Mouse (Mus musculus) heart, embryonic 15.5 days (tissue): ENCODE results near the gene Eef2k. TPM values are rescaled to one million over a fixed set of nuclear protein-coding genes. Genes with fewer than 3 reads are reported as not detected.

Experiments used
- ATAC-seq: fragments of 200-750 bp; cut with Nextera tagmentation; replicated peaks from 2 replicates; pipeline ENCODE4 v1.8.0; 2017; ENCODE audit warnings: low read depth, moderate TSS enrichment; ENCODE audit not compliant: insufficient number of reproducible peaks, insufficient read depth, low FRiP score
- H3K27ac ChIP-seq: fragments of 300-500 bp; sonication (generic); 2 replicates; pipeline ENCODE4 v1.5.1; 2015; ENCODE audit warnings: mild to moderate bottlenecking, inconsistent platforms
- H3K27me3 ChIP-seq: fragments of 300-500 bp; sonication (generic); 2 replicates; pipeline ENCODE4 v1.6.1; 2015; ENCODE audit warnings: inconsistent platforms
- H3K36me3 ChIP-seq: fragments of 300-500 bp; sonication (generic); 2 replicates; pipeline ENCODE4 v1.6.1; 2015; ENCODE audit warnings: mild to moderate bottlenecking, inconsistent platforms
- H3K4me1 ChIP-seq: fragments of 300-500 bp; sonication (generic); replicated peaks from 2 replicates; pipeline ENCODE4 v1.6.1; 2015; ENCODE audit warnings: inconsistent platforms
- H3K4me2 ChIP-seq: fragments of 300-500 bp; sonication (generic); 2 replicates; pipeline ENCODE4 v1.6.1; 2015; ENCODE audit warnings: inconsistent platforms, mild to moderate bottlenecking, moderate library complexity
- H3K4me3 ChIP-seq: fragments of 300-500 bp; sonication (generic); 2 replicates; pipeline ENCODE4 v1.5.1; 2015; ENCODE audit warnings: mild to moderate bottlenecking, inconsistent platforms
- H3K9ac ChIP-seq: fragments of 300-500 bp; sonication (generic); 2 replicates; pipeline ENCODE4 v1.6.1; 2015; ENCODE audit warnings: mild to moderate bottlenecking, inconsistent platforms
- H3K9me3 ChIP-seq: fragments of 300-500 bp; sonication (generic); replicated peaks from 2 replicates; pipeline ENCODE4 v1.6.1; 2016; ENCODE audit warnings: inconsistent platforms
- WGBS: fragments of 180-500 bp; shearing (Covaris S2); methylation state at CpG from one replicate; pipeline ENCODE4 v1.1.7; 2015; ENCODE audit warnings: mixed read lengths; 5-methylcytosine and 5-hydroxymethylcytosine counted together
- polyA plus RNA-seq: library from polyadenylated mRNA; unstranded; fragments of >200 nt; fragmentation: Nextera tagmentation; extraction: Ambion mirVana; gene quantifications from 2 replicates; pipeline ENCODE4 v1.2.1, GENCODE M21; 2015

Gene Eef2k
- polyA plus RNA-seq, 1 experiment from 2014 or later: 31.5 TPM

DNA sequence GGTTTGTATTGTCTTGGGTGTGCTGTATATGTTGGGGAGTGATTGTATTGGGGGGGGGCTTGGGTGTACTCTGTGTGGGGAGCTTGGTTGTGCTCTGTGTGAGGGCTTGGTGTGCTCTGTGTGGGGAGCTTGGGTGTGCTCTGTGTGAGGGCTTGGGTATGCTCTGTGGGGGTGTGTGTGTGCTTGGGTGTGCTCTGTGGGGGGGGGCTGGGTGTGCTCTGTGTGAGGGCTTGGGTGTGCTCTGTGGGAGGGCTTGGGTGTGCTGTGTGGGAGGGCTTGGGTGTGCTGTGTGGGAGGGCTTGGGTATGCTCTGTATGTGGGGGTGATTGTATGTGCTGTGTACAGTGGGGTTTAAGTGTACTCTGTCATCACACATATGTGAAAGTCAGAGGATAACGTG is 25.1 kb downstream of the Eef2k start:
- Histone ChIP-seq H3K27me3 (no peaks in the 10 kb centered on the region), H3K27ac (no peak overlapping the region), H3K9ac (no peak overlapping the region), H3K9me3 (no peaks in the 10 kb centered on the region), H3K36me3 (no peaks in the 10 kb centered on the region), H3K4me1 (peaks cover 68% of the 10 kb centered on the region), H3K4me2 (no peak overlapping the region), H3K4me3 (no peak overlapping the region)
- no peak for ATAC-seq
- WGBS: 80% methylated on average over 1 of the region's 1 CpGs

DNA sequence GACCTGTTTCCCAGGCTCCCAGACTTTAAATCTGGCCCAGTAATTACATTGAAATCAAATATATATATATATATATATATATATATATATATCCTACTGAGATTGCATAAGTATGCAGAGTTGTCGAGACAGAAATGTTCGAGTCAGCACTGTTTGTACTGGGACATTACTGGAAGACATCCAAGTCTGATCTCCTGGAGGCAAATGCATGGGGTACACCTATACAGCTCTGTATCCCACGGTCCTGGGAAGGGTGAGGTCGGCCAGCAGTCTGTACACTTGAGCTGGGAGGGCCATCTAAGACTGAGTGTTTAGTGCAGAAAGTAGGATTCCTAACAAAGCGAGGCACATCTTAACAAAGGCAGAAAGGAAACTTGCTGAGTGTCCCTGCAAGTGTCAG is 27.3 kb downstream of the Eef2k start:
- Histone ChIP-seq H3K4me3 (no peak overlapping the region), H3K4me1 (peaks cover 51% of the 10 kb centered on the region), H3K36me3 (no peaks in the 10 kb centered on the region), H3K27ac (peak overlapping the region; percentile 63), H3K4me2 (0 out of 2 replicates have a peak overlapping the region, but pooled peaks have one; percentile 2), H3K9ac (no peak overlapping the region), H3K9me3 (no peaks in the 10 kb centered on the region), H3K27me3 (no peaks in the 10 kb centered on the region)
- 0 out of 2 replicates have a peak, but pooled peaks have one; percentile 19 for ATAC-seq
- WGBS: 16% methylated on average over 5 of the region's 5 CpGs

DNA sequence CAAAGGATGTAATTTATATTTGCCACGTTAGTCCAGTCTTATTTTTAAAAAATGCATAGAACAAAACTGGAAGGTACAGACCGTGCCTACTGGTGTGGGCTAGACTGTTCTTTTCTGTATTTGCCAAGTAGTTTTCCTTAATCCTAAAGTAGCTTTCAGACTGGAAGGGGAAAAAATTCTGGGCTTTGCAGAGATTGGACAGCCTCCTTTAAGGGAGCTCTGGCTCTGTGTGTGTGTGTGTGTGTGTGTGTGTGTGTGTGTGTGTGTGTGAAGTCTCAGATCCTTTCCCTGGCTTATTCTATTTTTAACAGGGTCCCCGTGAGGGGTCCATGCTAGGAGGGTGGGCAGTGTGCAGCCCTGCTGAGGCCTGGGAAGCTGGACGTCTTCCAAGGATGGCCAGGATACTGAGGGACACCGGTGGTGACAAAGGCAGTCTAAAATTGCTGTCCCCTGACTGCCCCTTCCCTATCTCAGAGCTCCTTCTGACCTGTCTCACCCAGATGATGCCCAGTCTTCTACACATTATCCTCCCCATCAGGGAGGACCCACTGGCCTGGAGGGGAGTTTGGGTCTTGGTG is 27.9 kb downstream of the Eef2k start:
- peak; percentile 27; the same call in 1 of the 2 replicates for ATAC-seq
- peak overlapping the region; percentile 63 for H3K27ac ChIP-seq
- H3K4me2 ChIP-seq: 0 out of 2 replicates have a peak overlapping the region, but pooled peaks have one; percentile 2
- peaks cover 53% of the 10 kb centered on the region for H3K4me1 ChIP-seq
- H3K27me3 ChIP-seq: no peaks in the 10 kb centered on the region
- no peak overlapping the region for H3K9ac ChIP-seq
- WGBS: 42% methylated on average over 5 of the region's 5 CpGs
- no peaks in the 10 kb centered on the region for H3K36me3 ChIP-seq
- no peaks in the 10 kb centered on the region for H3K9me3 ChIP-seq
- no peak overlapping the region for H3K4me3 ChIP-seq

DNA sequence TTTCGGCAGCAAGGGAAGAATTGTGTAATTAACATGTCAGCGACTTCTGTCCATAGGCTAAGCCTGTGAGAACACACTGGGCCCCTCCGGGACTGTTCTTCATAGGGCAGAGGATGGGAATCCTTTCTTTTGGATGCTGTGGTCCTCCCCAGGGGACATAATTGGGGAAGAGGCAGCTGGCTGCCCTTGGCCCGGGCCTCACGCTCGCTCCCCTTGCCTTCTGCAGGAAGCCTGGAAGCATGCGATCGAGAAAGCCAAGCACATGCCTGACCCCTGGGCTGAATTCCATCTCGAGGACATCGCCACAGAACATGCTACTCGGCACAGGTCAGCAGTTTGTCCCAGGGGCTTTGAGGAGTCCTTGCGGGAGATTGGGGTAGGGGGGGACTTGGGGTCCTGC is 30.5 kb downstream of the Eef2k start:
- WGBS: 71% methylated on average over 12 of the region's 12 CpGs
- Histone ChIP-seq H3K4me1 (peaks cover 35% of the 10 kb centered on the region), H3K27me3 (no peaks in the 10 kb centered on the region), H3K4me2 (no peak overlapping the region), H3K27ac (no peak overlapping the region), H3K9ac (no peak overlapping the region), H3K36me3 (no peaks in the 10 kb centered on the region), H3K9me3 (no peaks in the 10 kb centered on the region), H3K4me3 (no peak overlapping the region)
- no peak for ATAC-seq

DNA sequence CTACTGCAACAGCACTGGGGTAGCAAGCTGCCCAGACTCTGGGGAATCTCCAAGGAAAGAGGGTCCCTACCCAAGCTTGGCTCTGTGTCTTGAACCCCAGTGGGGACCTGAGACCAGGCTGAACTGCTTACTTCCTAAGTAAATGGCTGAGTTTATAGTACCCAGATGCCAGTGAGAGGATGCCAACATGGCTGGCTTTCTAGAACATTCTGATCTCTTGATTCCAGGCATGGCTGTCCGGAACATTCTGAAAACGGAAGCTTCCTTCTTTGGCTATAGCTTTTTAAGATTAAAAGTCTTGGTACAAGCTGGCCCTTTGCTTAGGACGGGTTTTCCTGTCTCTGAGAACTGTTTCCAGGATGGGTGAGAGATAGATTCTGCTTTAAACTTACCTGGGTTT is 31.4 kb downstream of the Eef2k start:
- no peak overlapping the region for H3K4me3 ChIP-seq
- ATAC-seq: no peak
- H3K27ac ChIP-seq: no peak overlapping the region
- H3K36me3 ChIP-seq: no peaks in the 10 kb centered on the region
- H3K9ac ChIP-seq: no peak overlapping the region
- no peaks in the 10 kb centered on the region for H3K9me3 ChIP-seq
- H3K4me1 ChIP-seq: peaks cover 29% of the 10 kb centered on the region
- WGBS: 89% methylated on average over 3 of the region's 3 CpGs
- no peak overlapping the region for H3K4me2 ChIP-seq
- H3K27me3 ChIP-seq: no peaks in the 10 kb centered on the region

DNA sequence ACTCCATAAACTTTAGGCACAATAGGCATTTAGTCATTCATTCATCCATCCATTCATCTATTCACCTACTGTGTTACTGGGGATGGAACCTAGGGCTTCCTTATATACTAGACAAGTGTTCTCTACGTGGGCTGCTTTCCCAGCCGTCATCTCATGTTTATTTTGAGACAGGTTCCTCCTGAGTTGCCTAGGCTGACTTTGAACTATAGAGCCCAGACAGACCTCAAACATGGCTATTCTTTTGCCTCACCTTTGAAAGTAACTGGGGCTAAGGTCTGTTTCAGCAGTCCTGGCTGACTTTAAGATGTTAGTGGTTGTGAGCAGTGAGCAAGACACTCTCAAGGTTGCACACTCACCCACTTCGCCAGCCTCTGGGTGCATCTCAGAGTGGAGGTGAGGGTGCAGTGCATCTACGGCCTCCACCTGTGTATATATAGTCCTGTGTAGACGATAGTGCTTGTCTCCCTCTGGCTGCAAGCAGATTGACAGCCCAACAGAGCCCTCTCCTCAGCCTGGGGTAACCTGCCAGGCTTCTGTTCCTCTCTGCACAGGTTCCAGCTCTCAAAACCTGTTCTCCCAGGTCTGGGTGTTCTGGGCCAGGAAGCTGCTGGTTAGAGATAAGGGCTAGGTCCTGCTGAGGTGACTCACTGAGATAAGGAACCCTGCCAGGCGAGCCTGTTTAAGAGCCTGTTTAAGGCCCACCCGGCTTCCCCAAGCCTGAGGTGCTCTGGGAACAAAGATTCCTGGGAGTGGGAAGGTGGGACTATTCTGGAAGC is 32.3 kb downstream of the Eef2k start:
- WGBS: 52% methylated on average over 7 of the region's 7 CpGs
- Histone ChIP-seq H3K9me3 (no peaks in the 10 kb centered on the region), H3K4me2 (no peak overlapping the region), H3K36me3 (no peaks in the 10 kb centered on the region), H3K27me3 (no peaks in the 10 kb centered on the region), H3K9ac (no peak overlapping the region), H3K4me3 (no peak overlapping the region), H3K27ac (no peak overlapping the region), H3K4me1 (peaks cover 20% of the 10 kb centered on the region)
- no peak for ATAC-seq

DNA sequence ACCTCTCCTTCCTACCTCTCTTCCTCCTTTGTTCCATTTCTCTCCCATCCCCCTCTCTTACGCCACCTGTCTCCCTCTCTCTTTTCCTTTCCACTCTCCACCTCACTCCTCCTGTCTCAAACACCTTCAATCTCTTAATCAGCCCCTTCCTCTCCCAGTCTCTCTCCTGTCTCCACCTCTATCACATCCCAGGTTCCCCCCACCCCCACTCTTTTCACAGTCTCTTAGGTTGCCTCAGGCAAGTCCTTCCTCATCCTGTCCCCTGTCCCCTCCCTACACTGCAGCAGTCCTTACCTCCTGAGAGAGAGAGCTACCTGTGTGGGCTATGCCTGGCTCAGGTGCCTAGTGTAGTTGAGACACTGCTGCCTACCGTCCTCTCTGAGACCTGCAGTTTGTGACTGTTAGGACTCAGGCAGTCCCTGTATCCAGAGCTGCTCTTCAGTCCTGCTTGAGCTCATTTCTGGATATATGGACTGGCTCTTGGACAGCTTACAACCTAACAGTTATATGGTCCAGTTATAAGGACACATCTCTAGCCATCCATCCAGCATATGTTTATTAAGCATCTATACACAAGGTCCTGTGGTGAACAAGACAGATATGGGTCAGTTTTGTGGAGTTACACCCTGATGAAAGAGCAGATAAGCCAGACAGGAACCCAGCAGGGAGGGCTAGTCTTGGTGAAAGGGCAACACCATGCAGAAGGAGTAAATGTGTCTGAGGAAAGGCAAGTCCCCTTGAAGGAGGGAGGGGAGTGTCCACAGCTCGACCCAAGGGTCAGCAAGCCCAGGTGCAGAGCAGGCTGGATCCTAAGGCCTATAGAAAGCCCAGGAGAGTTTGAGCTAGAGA is 33.1 kb downstream of the Eef2k start:
- Histone ChIP-seq H3K9me3 (no peaks in the 10 kb centered on the region), H3K27me3 (no peaks in the 10 kb centered on the region), H3K9ac (no peak overlapping the region), H3K4me3 (no peak overlapping the region), H3K27ac (no peak overlapping the region), H3K4me2 (no peak overlapping the region), H3K36me3 (peaks cover 1% of the 10 kb centered on the region), H3K4me1 (peaks cover 12% of the 10 kb centered on the region)
- WGBS: 68% methylated on average over 3 of the region's 3 CpGs
- ATAC-seq: no peak

DNA sequence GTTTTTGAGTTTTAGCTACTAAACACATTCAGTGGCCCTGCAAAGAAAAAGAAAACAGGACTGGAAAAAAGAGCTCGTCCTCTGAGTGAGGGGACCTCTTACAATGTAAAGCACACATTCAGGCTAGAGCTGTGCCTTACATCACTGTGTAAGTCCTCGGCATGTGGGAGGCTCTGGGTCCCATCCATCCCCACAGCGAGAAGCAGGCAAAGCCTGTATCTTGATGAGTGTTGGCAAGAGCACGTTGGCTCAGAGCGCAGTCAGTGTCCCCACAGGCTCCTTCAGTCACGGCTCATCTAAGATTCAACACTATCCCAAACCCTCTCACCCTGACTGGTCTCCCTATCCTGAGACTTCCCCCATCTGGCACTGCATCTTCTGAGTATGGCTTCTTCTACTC is 35.6 kb downstream of the Eef2k start:
- no peak overlapping the region for H3K4me3 ChIP-seq
- no peak for ATAC-seq
- no peak overlapping the region for H3K9ac ChIP-seq
- no peaks in the 10 kb centered on the region for H3K27me3 ChIP-seq
- no peak overlapping the region for H3K4me2 ChIP-seq
- H3K36me3 ChIP-seq: peaks cover 7% of the 10 kb centered on the region
- H3K9me3 ChIP-seq: no peaks in the 10 kb centered on the region
- peaks cover 9% of the 10 kb centered on the region for H3K4me1 ChIP-seq
- H3K27ac ChIP-seq: no peak overlapping the region
- WGBS: 58% methylated on average over 6 of the region's 6 CpGs

DNA sequence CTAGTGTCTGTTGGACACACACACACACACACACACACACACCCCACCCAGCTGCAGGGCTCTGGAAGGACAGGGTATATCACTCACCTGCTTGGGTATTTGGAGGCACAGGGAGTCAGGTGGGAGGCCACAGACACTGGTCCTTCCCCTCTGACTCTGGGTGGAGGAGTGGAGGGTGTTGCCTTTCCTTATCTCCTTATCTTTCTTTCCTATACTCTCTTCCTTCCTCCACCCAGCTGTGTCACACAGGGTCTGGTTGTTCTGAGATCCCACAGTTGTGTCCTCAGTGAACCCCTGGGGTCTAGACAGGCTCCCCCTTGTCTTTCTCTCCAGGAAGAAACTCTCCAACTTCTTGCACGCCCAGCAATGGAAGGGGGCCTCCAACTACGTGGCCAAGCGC is 37.3 kb downstream of the Eef2k start:
- H3K27me3 ChIP-seq: no peaks in the 10 kb centered on the region
- peaks cover 7% of the 10 kb centered on the region for H3K4me1 ChIP-seq
- no peaks in the 10 kb centered on the region for H3K9me3 ChIP-seq
- no peak overlapping the region for H3K4me3 ChIP-seq
- no peak overlapping the region for H3K9ac ChIP-seq
- no peak overlapping the region for H3K27ac ChIP-seq
- no peak overlapping the region for H3K4me2 ChIP-seq
- ATAC-seq: no peak
- H3K36me3 ChIP-seq: peaks cover 21% of the 10 kb centered on the region
- 84% methylated on average over 3 of the region's 3 CpGs for WGBS

DNA sequence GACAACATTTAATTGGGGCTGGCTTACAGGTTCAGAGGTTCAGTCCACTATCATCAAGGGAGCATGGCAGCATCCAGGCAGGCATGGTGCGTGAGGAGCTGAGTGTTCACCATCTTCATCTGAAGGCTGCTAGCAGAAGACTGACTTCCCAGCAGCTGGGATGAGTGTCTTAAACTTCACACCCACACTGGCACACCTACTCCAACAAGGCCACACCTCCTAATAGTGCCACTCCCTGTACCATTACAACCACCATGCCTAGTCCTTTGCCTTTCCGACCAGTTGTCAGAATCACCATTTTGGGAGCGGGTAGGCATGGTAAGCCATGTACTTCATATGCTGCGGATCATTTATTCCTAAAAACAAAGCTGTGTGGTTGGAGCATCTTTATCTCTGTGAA is 38.1 kb downstream of the Eef2k start:
- no peak overlapping the region for H3K9ac ChIP-seq
- no peaks in the 10 kb centered on the region for H3K27me3 ChIP-seq
- H3K9me3 ChIP-seq: no peaks in the 10 kb centered on the region
- no peak overlapping the region for H3K4me3 ChIP-seq
- no peak overlapping the region for H3K4me2 ChIP-seq
- no peak for ATAC-seq
- WGBS: 95% methylated on average over 4 of the region's 4 CpGs
- H3K27ac ChIP-seq: no peak overlapping the region
- H3K36me3 ChIP-seq: peaks cover 26% of the 10 kb centered on the region
- H3K4me1 ChIP-seq: no peaks in the 10 kb centered on the region

DNA sequence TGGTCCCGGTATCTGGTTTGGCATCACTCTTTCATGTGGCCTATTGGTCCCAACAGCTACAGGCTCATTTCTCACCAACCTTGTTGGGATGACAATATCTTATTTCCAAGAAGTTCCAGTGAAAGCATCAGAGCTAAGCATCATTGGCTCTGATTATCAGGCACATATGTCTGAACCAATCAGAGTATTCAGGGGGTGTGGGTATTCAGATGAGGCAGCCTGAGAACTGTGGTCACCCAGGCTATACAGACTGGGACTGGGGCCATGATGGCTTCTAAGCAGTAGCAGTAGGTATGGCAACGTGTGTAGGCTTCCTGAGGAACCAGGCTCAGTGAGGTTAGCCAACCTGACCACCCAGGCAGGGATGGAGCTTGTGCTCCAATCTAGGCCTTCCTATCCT is 38.8 kb downstream of the Eef2k start:
- Histone ChIP-seq H3K9ac (no peak overlapping the region), H3K4me2 (no peak overlapping the region), H3K27me3 (no peaks in the 10 kb centered on the region), H3K27ac (no peak overlapping the region), H3K9me3 (no peaks in the 10 kb centered on the region), H3K36me3 (peaks cover 32% of the 10 kb centered on the region), H3K4me1 (no peaks in the 10 kb centered on the region), H3K4me3 (no peak overlapping the region)
- 72% methylated on average over 2 of the region's 2 CpGs for WGBS
- ATAC-seq: no peak
